Mouse (Mus musculus) megakaryocyte, adult 5-6 weeks (primary cell): ENCODE results near the gene Ms4a7. TPM values are rescaled to one million over a fixed set of nuclear protein-coding genes. Genes with fewer than 3 reads are reported as not detected.

Experiments used
- ATAC-seq: 2 replicates; pipeline ENCODE4 v1.8.0; 2016; ENCODE audit warnings: mild to moderate bottlenecking, inconsistent platforms; ENCODE audit not compliant: poor library complexity, severe bottlenecking
- total RNA-seq, 2 experiments: library from RNA; stranded (forward) in 1 of 2; stranded (reverse) in 1 of 2; fragments of 153-499, 151-499 nt in 1 of 2; fragments of 221-1000, 200-1000 nt in 1 of 2; gene quantifications; 2 replicates each; pipeline versions ENCODE4 v1.2.3 to v1.2.4; 2015 to 2017

The Ms4a7 gene
- total RNA-seq, 2 experiments from 2014 or later = 1.7 TPM

GRCm38 (mm10) chr19:11276431-11276830 is 59.5 kb downstream of the Ms4a7 start:
- no peak for ATAC-seq

Other genes with a start within 250 kb of the Ms4a7 start
- gene 1700017D01Rik, start 205.3 kb downstream of the Ms4a7 start, total RNA-seq (2015) = not detected in 2 replicates
- not detected in 2 replicates for gene 1700017D01Rik, start 205.3 kb downstream of the Ms4a7 start, total RNA-seq (2017)
- gene 1700025F22Rik, start 170.8 kb downstream of the Ms4a7 start, total RNA-seq (2015) = not detected in 2 replicates
- gene 1700025F22Rik, start 170.8 kb downstream of the Ms4a7 start, total RNA-seq (2017) = not detected in 2 replicates
- gene Ms4a13, start 139.4 kb downstream of the Ms4a7 start, total RNA-seq (2015) = not detected in 2 replicates
- gene Ms4a13, start 139.4 kb downstream of the Ms4a7 start, total RNA-seq (2017) = not detected in 2 replicates
- not detected in 2 replicates for gene Ms4a12, start 103.7 kb downstream of the Ms4a7 start, total RNA-seq (2015)
- gene Ms4a12, start 103.7 kb downstream of the Ms4a7 start, total RNA-seq (2017) = not detected in 2 replicates
- gene Ms4a1, start 69.9 kb downstream of the Ms4a7 start, total RNA-seq (2015) = 0.07 TPM in 1 of 2 replicates, not detected in the other
- 0.08 and 0.18 TPM in 2 replicates for gene Ms4a1, start 69.9 kb downstream of the Ms4a7 start, total RNA-seq (2017)
- gene Ms4a5, start 52.3 kb downstream of the Ms4a7 start, total RNA-seq (2015) = not detected in 2 replicates
- not detected in 2 replicates for gene Ms4a5, start 52.3 kb downstream of the Ms4a7 start, total RNA-seq (2017)
- 0.09 and 0.13 TPM in 2 replicates for gene Ms4a14, start 21.7 kb downstream of the Ms4a7 start, total RNA-seq (2015)
- gene Ms4a14, start 21.7 kb downstream of the Ms4a7 start, total RNA-seq (2017) = not detected in 2 replicates
- 35.8 and 41.7 TPM in 2 replicates for gene Ms4a4a, start 39.4 kb upstream of the Ms4a7 start, total RNA-seq (2015)
- gene Ms4a4a, start 39.4 kb upstream of the Ms4a7 start, total RNA-seq (2017) = 6.0 and 7.4 TPM in 2 replicates
- 412 and 535 TPM in 2 replicates for gene Ms4a4c, start 68.6 kb upstream of the Ms4a7 start, total RNA-seq (2015)
- 446 and 496 TPM in 2 replicates for gene Ms4a4c, start 68.6 kb upstream of the Ms4a7 start, total RNA-seq (2017)
- gene Ms4a4b, start 107.4 kb upstream of the Ms4a7 start, total RNA-seq (2015) = 53.5 and 63.3 TPM in 2 replicates
- 17.0 and 32.8 TPM in 2 replicates for gene Ms4a4b, start 107.4 kb upstream of the Ms4a7 start, total RNA-seq (2017)
- 815 and 879 TPM in 2 replicates for gene Ms4a6c, start 133.2 kb upstream of the Ms4a7 start, total RNA-seq (2015)
- gene Ms4a6c, start 133.2 kb upstream of the Ms4a7 start, total RNA-seq (2017) = 614 and 767 TPM in 2 replicates
- gene Gm8369, start 149.8 kb upstream of the Ms4a7 start, total RNA-seq (2015) = 16.9 and 21.9 TPM in 2 replicates
- 10.4 and 12.3 TPM in 2 replicates for gene Gm8369, start 149.8 kb upstream of the Ms4a7 start, total RNA-seq (2017)
- 242 and 270 TPM in 2 replicates for gene Ms4a6b, start 180.4 kb upstream of the Ms4a7 start, total RNA-seq (2015)
- 138 and 141 TPM in 2 replicates for gene Ms4a6b, start 180.4 kb upstream of the Ms4a7 start, total RNA-seq (2017)
- gene Ms4a4d, start 200.7 kb upstream of the Ms4a7 start, total RNA-seq (2015) = 0.21 and 0.54 TPM in 2 replicates
- 0.53 TPM in 1 of 2 replicates, not detected in the other for gene Ms4a4d, start 200.7 kb upstream of the Ms4a7 start, total RNA-seq (2017)